Mouse (Mus musculus) layer of hippocampus, adult 9-11 months (tissue): ENCODE results near the gene Pcsk5.
A peak's percentile ranks its signal among the peaks of the same experiment; 100 is the strongest.

Experiments
- DNase-seq: peaks from one replicate; pipeline ENCODE4 v3.0.0; 2022

Gene Pcsk5

DNA sequence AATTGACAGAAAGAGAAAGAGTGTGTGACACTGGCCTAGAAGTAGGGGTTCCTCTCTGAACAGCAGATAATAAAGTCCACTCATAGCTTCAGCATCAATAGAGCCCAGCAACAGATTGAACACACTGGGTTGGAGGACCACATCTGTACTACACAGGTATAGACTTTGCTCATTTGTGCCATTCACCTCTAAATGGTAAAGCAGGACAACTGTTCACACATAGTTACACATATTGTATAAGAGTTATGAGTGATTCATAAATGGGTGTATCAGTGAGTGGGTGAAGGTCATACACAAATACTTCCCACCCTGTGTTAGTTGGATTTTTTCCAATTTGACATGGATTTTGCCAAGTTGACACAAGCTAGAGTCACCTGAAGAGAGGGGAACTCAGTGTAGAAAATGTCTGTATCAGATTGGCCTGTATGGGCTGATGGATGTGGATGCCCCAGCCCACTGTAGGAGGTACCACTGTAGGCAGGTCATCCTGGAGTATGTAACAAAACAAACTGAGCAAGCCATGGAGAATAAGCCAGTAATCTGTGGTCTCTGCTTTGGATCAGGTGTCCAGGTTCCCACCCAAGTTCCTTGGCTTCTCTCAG lies 104.7 kb downstream of the Pcsk5 start:
- DNase-seq = no peak

GRCm38 (mm10) chr19:17717066-17717465 lies 120.4 kb downstream of the Pcsk5 start:
- peak; percentile 36 for DNase-seq

DNA sequence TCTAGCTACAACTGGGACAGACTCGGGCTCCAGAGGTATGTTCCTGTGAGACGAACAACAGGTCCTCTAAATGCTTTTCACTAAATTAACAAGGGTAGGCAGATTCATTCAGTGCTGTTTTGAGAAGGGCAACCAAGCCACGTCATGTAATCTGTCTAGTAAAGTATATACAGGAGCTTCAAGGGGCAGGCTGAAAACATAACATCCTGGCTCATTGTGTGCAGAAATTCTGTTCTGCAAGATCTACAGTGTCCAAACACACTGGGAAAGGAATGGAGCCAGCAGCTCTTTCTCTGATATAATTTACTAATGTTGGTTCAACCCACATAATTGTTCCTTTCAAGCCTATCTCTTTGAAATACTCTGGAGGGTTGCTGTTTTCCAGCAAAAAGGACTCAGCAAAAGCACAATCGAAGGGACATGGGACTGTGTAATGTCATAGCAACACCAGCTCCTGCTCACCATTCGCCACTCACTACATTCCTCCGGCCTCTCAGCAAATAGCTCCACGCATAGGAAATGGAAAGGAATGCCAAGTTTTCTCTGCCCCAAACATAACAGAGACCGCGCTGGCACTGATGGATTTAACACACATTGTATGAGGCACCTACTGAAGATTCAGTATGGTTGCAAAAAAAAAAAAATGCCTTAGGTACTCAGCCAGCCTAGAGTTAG lies 122.0 kb downstream of the Pcsk5 start:
- DNase-seq = no peak

GRCm38 (mm10) chr19:17691626-17692025 lies 145.8 kb downstream of the Pcsk5 start:
- no peak for DNase-seq

DNA sequence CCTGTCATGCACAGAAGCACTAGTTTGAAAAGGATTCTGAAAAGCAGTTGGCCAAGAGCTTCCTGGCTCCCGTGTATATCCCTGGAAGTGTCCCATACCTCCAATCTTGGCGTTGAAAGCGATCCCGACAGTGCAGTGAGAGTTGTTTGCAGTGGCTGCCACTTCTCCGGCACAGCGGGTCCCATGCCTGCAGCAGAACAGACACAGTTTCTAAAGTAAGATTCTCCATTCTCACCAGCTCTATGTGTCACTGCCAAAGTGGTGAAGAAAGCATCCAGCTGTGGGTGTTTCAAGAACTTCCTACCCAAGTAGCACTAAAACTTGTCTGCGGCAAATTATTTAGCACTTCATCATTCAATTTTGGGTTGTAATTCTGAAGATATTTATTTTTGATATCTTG lies 159.1 kb downstream of the Pcsk5 start:
- no peak for DNase-seq

GRCm38 (mm10) chr19:17662676-17663075 lies 174.8 kb downstream of the Pcsk5 start:
- DNase-seq = no peak

GRCm38 (mm10) chr19:17662271-17662670 lies 175.2 kb downstream of the Pcsk5 start:
- DNase-seq = no peak

GRCm38 (mm10) chr19:17659321-17659720 lies 178.1 kb downstream of the Pcsk5 start:
- no peak for DNase-seq

DNA sequence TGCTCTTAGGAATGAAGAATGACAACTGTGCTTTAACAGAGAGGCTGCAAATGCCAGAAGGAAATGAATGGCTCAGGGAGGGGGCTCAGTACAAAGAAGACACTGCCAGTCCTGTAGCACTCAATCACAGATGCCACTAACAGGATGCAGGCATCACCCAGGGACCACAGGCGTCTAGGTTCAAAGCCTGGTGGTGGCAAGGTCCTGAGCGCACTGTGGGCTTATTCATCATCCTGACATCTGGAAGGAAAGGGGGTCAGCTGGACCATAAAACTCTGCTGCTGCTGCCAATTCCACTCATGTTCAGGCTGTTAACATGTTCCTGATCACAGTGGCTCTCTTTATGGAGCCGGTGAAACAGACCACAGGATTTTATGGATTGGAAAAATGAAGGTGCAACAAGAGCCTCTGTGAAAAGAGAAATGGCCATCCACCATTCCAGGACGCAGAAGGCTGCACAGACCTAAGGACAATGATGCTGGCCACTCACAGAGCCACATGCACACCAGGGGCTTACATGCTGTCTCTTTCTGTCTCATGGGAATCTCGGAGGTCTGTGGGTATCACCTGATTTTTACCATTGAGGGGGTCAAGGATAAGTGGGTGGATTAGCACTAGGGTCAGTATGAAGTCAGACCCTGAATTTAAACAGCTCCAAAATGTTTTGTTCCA lies 186.5 kb downstream of the Pcsk5 start:
- no peak for DNase-seq

GRCm38 (mm10) chr19:17649967-17650366 lies 187.5 kb downstream of the Pcsk5 start:
- DNase-seq = no peak

- DNase-seq = no peak
Measured at GRCm38 (mm10) chr19:17643128-17643797, 194.2 kb downstream of the Pcsk5 start.

DNA sequence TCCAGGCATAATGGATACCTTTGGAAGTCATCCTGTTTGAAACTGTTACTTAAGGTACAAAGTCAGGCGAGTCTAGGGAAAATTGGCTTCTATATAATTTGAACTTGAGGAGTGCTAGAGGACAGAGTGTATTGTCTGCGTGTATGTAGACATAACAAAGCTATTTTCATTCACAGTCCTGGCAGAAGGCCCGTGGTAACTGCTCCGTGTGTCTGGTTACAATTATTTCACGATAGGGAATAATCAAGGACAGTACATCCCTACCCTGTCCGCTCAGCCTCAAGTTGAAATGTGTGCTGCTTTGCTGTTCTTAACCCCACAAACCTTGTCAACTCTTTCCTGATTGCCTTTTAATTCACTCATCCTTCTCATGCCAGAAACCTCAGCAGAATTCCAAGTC lies 201.4 kb downstream of the Pcsk5 start:
- DNase-seq = no peak

DNA sequence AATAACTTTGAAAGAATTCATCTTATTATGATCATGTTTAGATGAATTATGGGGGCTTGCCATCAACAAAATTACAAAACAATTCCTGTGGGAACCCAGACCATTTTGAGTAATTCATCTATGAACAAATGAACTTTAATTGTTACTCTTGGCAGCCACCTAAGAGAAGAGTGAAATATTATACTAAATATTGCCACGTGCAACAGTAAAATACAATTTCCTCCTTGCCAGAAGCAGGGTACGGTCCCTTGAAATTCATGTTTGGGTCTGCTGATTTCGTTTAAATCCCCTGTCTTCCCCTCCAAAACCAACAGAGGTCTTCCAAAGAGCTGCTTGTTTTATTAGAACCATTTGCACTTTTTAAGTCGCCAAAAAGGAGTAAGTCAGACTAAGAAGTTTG lies 221.8 kb downstream of the Pcsk5 start:
- DNase-seq = no peak

- DNase-seq = no peak
Measured at GRCm38 (mm10) chr19:17606510-17606909, 230.9 kb downstream of the Pcsk5 start.

DNA sequence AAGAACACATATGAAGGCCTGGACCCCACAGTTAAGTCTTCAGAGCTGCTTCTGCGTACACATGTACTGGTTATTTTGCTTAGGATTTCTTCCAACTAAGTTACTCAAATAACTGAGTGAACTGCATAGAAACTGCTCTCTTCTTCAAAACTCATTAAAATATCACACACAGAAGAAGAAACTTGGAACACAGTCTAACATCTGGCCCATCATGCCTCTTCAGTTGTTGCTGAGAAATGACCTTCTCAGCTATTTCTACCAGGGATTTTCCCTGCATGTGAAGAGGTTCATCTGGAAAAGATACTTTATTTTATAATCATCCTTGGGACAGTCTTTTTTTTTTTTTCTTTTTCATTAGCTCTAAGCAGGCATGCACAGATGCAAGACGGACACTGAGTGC lies 231.3 kb downstream of the Pcsk5 start:
- DNase-seq = no peak

GRCm38 (mm10) chr19:17603322-17603721 lies 234.1 kb downstream of the Pcsk5 start:
- peak; percentile 67 for DNase-seq

DNA sequence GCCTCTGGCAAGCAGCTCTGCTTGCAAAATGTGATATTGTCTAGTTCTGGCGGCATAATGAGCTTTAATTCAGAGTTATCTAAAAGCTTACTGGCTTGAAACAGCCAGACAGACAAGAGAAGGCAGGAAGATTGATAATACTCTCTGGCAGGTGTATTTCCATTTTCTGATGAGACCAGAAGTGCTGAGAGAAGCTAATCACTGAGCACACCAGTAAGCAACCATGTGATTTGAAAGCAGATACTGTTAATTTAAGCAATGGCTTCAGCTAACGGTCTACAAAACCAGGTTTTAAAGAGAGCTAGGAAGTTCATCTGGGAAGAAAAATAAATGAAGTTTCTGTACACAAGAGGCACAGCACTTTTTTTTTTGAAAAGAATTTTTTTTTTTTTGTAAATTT lies 237.1 kb downstream of the Pcsk5 start:
- DNase-seq = no peak

- DNase-seq = no peak
Measured at GRCm38 (mm10) chr19:17592790-17593189, 244.6 kb downstream of the Pcsk5 start.

- no peak for DNase-seq
Measured at GRCm38 (mm10) chr19:17591335-17591734, 246.1 kb downstream of the Pcsk5 start.

GRCm38 (mm10) chr19:17590314-17590713 lies 247.1 kb downstream of the Pcsk5 start:
- DNase-seq = no peak

GRCm38 (mm10) chr19:17577412-17577811 lies 260.0 kb downstream of the Pcsk5 start:
- no peak for DNase-seq

GRCm38 (mm10) chr19:17574564-17574963 lies 262.9 kb downstream of the Pcsk5 start:
- no peak for DNase-seq

- DNase-seq = no peak
Measured at GRCm38 (mm10) chr19:17572315-17572714, 265.1 kb downstream of the Pcsk5 start.

DNA sequence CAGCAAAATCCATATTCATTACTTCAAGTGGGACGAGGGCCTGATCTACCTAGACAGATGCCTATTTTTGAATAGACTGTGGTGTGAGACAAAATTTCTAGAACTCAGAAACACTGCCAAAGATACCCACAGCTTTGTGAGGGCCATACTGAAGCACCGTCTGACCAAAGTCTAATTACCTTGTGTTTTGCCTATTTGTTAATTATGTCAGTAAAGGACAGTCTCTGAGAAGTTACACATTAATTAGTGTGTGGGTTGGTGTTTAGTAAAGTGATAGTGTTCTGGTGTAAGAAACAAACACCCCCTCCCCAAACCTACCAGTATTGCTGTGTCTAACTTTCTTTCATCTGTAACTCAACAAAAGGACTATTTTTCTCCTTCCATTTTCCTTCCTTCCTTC lies 266.5 kb downstream of the Pcsk5 start:
- DNase-seq = no peak
